Mouse (Mus musculus): ENCODE data around the gene Olfr876.
"Not testable (repeated sequence)": the region's sequence is repeated elsewhere in the genome, so short reads cannot be mapped to it uniquely, and the experiment has no call there.

Olfr876 gene

GRCm38 (mm10) chr9:37802731-37803130 lies at the start of gene Olfr876:
Gene Olfr876 (plus strand): TSS chr9:37803031.
- DNase-seq (ENCODE audit: low read depth, low spot score): no peak
- Histone ChIP-seq H3K36me3 (ENCODE audit: control insufficient read depth, insufficient read depth, low read length, poor library complexity, severe bottlenecking) (no peaks in the 10 kb centered on the region), H3K27me3 (ENCODE audit: control insufficient read depth, insufficient read depth, low read length, poor library complexity, severe bottlenecking) (no peaks in the 10 kb centered on the region)

GRCm38 (mm10) chr9:37761728-37762127 lies 41.1 kb upstream of the Olfr876 start:
- H3K27me3 ChIP-seq (ENCODE audit: control insufficient read depth, insufficient read depth, low read length, poor library complexity, severe bottlenecking): no peaks in the 10 kb centered on the region
- no peaks in the 10 kb centered on the region for H3K36me3 ChIP-seq (ENCODE audit: control insufficient read depth, insufficient read depth, low read length, poor library complexity, severe bottlenecking)
- no peak for DNase-seq (ENCODE audit: low read depth, low spot score)

- DNase-seq (ENCODE audit: low read depth, low spot score): no peak
- Histone ChIP-seq H3K36me3 (ENCODE audit: control insufficient read depth, insufficient read depth, low read length, poor library complexity, severe bottlenecking) (no peaks in the 10 kb centered on the region), H3K27me3 (ENCODE audit: control insufficient read depth, insufficient read depth, low read length, poor library complexity, severe bottlenecking) (no peaks in the 10 kb centered on the region)
Observed at GRCm38 (mm10) chr9:37762541-37762940, 40.3 kb upstream of the Olfr876 start.

GRCm38 (mm10) chr9:37770661-37771060 lies 32.2 kb upstream of the Olfr876 start:
- Histone ChIP-seq H3K27me3 (ENCODE audit: control insufficient read depth, insufficient read depth, low read length, poor library complexity, severe bottlenecking) (no peaks in the 10 kb centered on the region; the same call in 1 of the 2 replicates), H3K36me3 (ENCODE audit: control insufficient read depth, insufficient read depth, low read length, poor library complexity, severe bottlenecking) (no peaks in the 10 kb centered on the region)
- no peak for DNase-seq (ENCODE audit: low read depth, low spot score)

GRCm38 (mm10) chr9:37771759-37772158 lies 31.1 kb upstream of the Olfr876 start, which contains the start of gene Olfr875:
Gene Olfr875 (plus strand): TSS chr9:37771857.
- Histone ChIP-seq H3K27me3 (ENCODE audit: control insufficient read depth, insufficient read depth, low read length, poor library complexity, severe bottlenecking) (no peaks in the 10 kb centered on the region; the same call in 1 of the 2 replicates), H3K36me3 (ENCODE audit: control insufficient read depth, insufficient read depth, low read length, poor library complexity, severe bottlenecking) (no peaks in the 10 kb centered on the region)
- DNase-seq (ENCODE audit: low read depth, low spot score): no peak

- Histone ChIP-seq H3K27me3 (ENCODE audit: control insufficient read depth, insufficient read depth, low read length, poor library complexity, severe bottlenecking) (no peaks in the 10 kb centered on the region), H3K36me3 (ENCODE audit: control insufficient read depth, insufficient read depth, low read length, poor library complexity, severe bottlenecking) (no peaks in the 10 kb centered on the region)
- no peak for DNase-seq (ENCODE audit: low read depth, low spot score)
Observed at GRCm38 (mm10) chr9:37782766-37783260, 20.0 kb upstream of the Olfr876 start.

GRCm38 (mm10) chr9:37783394-37784387 lies 19.1 kb upstream of the Olfr876 start:
- not testable (repeated sequence) for H3K27me3 ChIP-seq (ENCODE audit: control insufficient read depth, insufficient read depth, low read length, poor library complexity, severe bottlenecking); DNase-seq (ENCODE audit: low read depth, low spot score); H3K36me3 ChIP-seq (ENCODE audit: control insufficient read depth, insufficient read depth, low read length, poor library complexity, severe bottlenecking)

GRCm38 (mm10) chr9:37786411-37786810 lies 16.4 kb upstream of the Olfr876 start:
- no peaks in the 10 kb centered on the region for H3K36me3 ChIP-seq (ENCODE audit: control insufficient read depth, insufficient read depth, low read length, poor library complexity, severe bottlenecking)
- H3K27me3 ChIP-seq (ENCODE audit: control insufficient read depth, insufficient read depth, low read length, poor library complexity, severe bottlenecking): no peaks in the 10 kb centered on the region
- no peak for DNase-seq (ENCODE audit: low read depth, low spot score)

GRCm38 (mm10) chr9:37802055-37802454 lies 776 bp upstream of the Olfr876 start:
- no peaks in the 10 kb centered on the region for H3K27me3 ChIP-seq (ENCODE audit: control insufficient read depth, insufficient read depth, low read length, poor library complexity, severe bottlenecking)
- H3K36me3 ChIP-seq (ENCODE audit: control insufficient read depth, insufficient read depth, low read length, poor library complexity, severe bottlenecking): no peaks in the 10 kb centered on the region
- DNase-seq (ENCODE audit: low read depth, low spot score): no peak

GRCm38 (mm10) chr9:37807235-37807634 lies 4.4 kb downstream of the Olfr876 start:
- no peaks in the 10 kb centered on the region for H3K36me3 ChIP-seq (ENCODE audit: control insufficient read depth, insufficient read depth, low read length, poor library complexity, severe bottlenecking)
- no peak for DNase-seq (ENCODE audit: low read depth, low spot score)
- H3K27me3 ChIP-seq (ENCODE audit: control insufficient read depth, insufficient read depth, low read length, poor library complexity, severe bottlenecking): no peaks in the 10 kb centered on the region

GRCm38 (mm10) chr9:37808456-37808855 lies 5.6 kb downstream of the Olfr876 start:
- H3K36me3 ChIP-seq (ENCODE audit: control insufficient read depth, insufficient read depth, low read length, poor library complexity, severe bottlenecking): no peaks in the 10 kb centered on the region
- no peak for DNase-seq (ENCODE audit: low read depth, low spot score)
- no peaks in the 10 kb centered on the region for H3K27me3 ChIP-seq (ENCODE audit: control insufficient read depth, insufficient read depth, low read length, poor library complexity, severe bottlenecking)

- H3K36me3 ChIP-seq (ENCODE audit: control insufficient read depth, insufficient read depth, low read length, poor library complexity, severe bottlenecking): no peaks in the 10 kb centered on the region
- DNase-seq (ENCODE audit: low read depth, low spot score): no peak
- H3K27me3 ChIP-seq (ENCODE audit: control insufficient read depth, insufficient read depth, low read length, poor library complexity, severe bottlenecking): no peaks in the 10 kb centered on the region
Observed at GRCm38 (mm10) chr9:37808976-37809375, 6.1 kb downstream of the Olfr876 start.

GRCm38 (mm10) chr9:37814696-37815095 lies 11.9 kb downstream of the Olfr876 start:
- DNase-seq (ENCODE audit: low read depth, low spot score): no peak
- H3K27me3 ChIP-seq (ENCODE audit: control insufficient read depth, insufficient read depth, low read length, poor library complexity, severe bottlenecking): no peaks in the 10 kb centered on the region
- H3K36me3 ChIP-seq (ENCODE audit: control insufficient read depth, insufficient read depth, low read length, poor library complexity, severe bottlenecking): no peaks in the 10 kb centered on the region

GRCm38 (mm10) chr9:37829881-37830280 lies 27.1 kb downstream of the Olfr876 start:
- DNase-seq (ENCODE audit: low read depth, low spot score): no peak
- Histone ChIP-seq H3K27me3 (ENCODE audit: control insufficient read depth, insufficient read depth, low read length, poor library complexity, severe bottlenecking) (no peaks in the 10 kb centered on the region), H3K36me3 (ENCODE audit: control insufficient read depth, insufficient read depth, low read length, poor library complexity, severe bottlenecking) (no peaks in the 10 kb centered on the region)

GRCm38 (mm10) chr9:37833341-37833740 lies 30.5 kb downstream of the Olfr876 start:
- no peaks in the 10 kb centered on the region for H3K36me3 ChIP-seq (ENCODE audit: control insufficient read depth, insufficient read depth, low read length, poor library complexity, severe bottlenecking)
- no peaks in the 10 kb centered on the region for H3K27me3 ChIP-seq (ENCODE audit: control insufficient read depth, insufficient read depth, low read length, poor library complexity, severe bottlenecking)
- no peak for DNase-seq (ENCODE audit: low read depth, low spot score)

Data from splenic B cell, adult 2 months (primary cell).